Mouse (Mus musculus) megakaryocyte, embryonic 14.5 days (primary cell): ENCODE results near the gene Olfr749. TPM values are rescaled to one million over a fixed set of nuclear protein-coding genes. Genes with fewer than 3 reads are reported as not detected.

Experiments
- H3K27me3 ChIP-seq: replicated peaks from 2 replicates; pipeline ENCODE3; 2012; ENCODE audit warnings: inconsistent platforms
- H3K36me3 ChIP-seq: replicated peaks from 2 replicates; pipeline ENCODE3; 2012; ENCODE audit warnings: low read length, inconsistent platforms, mixed read lengths
- H3K4me1 ChIP-seq: 2 replicates; pipeline ENCODE4 v1.6.1; 2012; ENCODE audit warnings: inconsistent platforms
- H3K4me3 ChIP-seq: replicated peaks from 2 replicates; pipeline ENCODE3; 2012; ENCODE audit warnings: moderate library complexity, mild to moderate bottlenecking, inconsistent platforms
- H3K9me3 ChIP-seq: 2 replicates; pipeline ENCODE4 v1.6.1; 2012; ENCODE audit warnings: inconsistent platforms
- FLI1 ChIP-seq: IDR thresholded peaks from 2 replicates; pipeline ENCODE4 v1.6.1; 2012; ENCODE audit warnings: low read length, inconsistent platforms, mixed read lengths
- GATA1 ChIP-seq: IDR thresholded peaks from 3 replicates; pipeline ENCODE4 v1.6.1; 2012; ENCODE audit warnings: mixed read lengths, low read length, inconsistent platforms, borderline replicate concordance
- polyA plus RNA-seq: library from polyadenylated mRNA; stranded (reverse); fragments of >175 nt; gene quantifications from 2 replicates; pipeline ENCODE4 v1.2.3, GENCODE M21; 2012; ENCODE audit warnings: low replicate concordance; ENCODE audit not compliant: insufficient read depth

Olfr749 gene
- polyA plus RNA-seq, 1 experiment = not detected

DNA sequence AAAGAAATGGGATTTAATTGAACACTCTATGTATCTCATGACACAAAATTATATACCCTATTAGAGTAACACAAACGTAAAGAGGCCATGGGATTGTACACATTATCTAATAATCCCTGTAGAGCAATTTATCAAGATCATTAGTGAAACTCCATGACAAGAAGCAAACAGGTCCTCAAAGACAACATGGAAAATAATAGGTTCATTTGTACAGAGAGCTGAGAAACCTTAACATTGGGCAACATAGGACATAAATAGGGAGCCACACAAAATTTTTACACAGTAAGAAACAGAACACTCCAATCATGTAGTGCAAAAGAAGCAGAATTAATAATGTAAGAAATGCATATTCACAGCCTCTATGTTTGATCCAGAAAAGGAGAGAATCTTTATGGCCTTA, 37.8 kb downstream of the Olfr749 start, which contains the start of gene Olfr748:
Gene Olfr748, plus strand, starts transcription at position 301 of the 400 bp plus-strand sequence.
- no peaks in the 10 kb centered on the region for H3K27me3 ChIP-seq
- no peak for TF ChIP-seq GATA1
- H3K4me3 ChIP-seq = no peak within 1 kb of the TSS
- H3K4me1 ChIP-seq = no peaks in the 10 kb centered on the region
- no peaks in the 10 kb centered on the region for H3K36me3 ChIP-seq
- no peaks in the 10 kb centered on the region for H3K9me3 ChIP-seq

DNA sequence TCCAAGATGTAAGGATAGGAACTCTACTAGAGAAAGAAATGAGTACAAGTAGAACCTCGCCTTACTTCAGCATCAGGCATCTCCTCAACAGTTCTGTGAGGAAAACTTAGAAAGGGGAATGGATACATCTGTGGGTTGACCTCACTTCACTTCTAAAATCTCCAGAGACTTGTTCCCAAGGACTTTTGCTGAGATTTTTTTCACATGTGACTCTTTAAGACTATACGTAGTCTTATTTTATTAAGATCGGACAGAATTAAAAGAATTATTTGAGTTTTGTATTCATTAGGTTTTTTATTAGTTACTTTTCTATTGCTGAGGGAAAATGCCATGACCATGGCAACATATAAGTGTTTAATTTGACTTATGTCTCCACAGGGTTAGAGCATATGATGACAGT, 51.8 kb downstream of the Olfr749 start, which contains the start of gene Olfr747:
Gene Olfr747, minus strand, starts transcription at position 101 of the 400 bp plus-strand sequence.
- TF ChIP-seq FLI1 (no peak), GATA1 (no peak)
- no peaks in the 10 kb centered on the region for H3K36me3 ChIP-seq
- H3K9me3 ChIP-seq = no peaks in the 10 kb centered on the region
- H3K4me3 ChIP-seq = no peak within 1 kb of the TSS
- H3K4me1 ChIP-seq = no peaks in the 10 kb centered on the region
- no peaks in the 10 kb centered on the region for H3K27me3 ChIP-seq

Other genes starting within 250 kb of the Olfr749 start
- gene Olfr742, start 241.5 kb downstream of the Olfr749 start, polyA plus RNA-seq = not detected in 2 replicates
- not detected in 2 replicates for gene Olfr743, start 223.3 kb downstream of the Olfr749 start, polyA plus RNA-seq
- gene Olfr744, start 130.2 kb downstream of the Olfr749 start, polyA plus RNA-seq = not detected in 2 replicates
- not detected in 2 replicates for gene Olfr745, start 105.7 kb downstream of the Olfr749 start, polyA plus RNA-seq
- gene Olfr746, start 98.0 kb downstream of the Olfr749 start, polyA plus RNA-seq = not detected in 2 replicates
- not detected in 2 replicates for gene Olfr747, start 51.9 kb downstream of the Olfr749 start, polyA plus RNA-seq
- not detected in 2 replicates for gene Olfr748, start 37.7 kb downstream of the Olfr749 start, polyA plus RNA-seq
- gene Ttc5, start 40.4 kb upstream of the Olfr749 start, polyA plus RNA-seq = 17.7 and 40.8 TPM in 2 replicates
- gene Ccnb1ip1, start 62.6 kb upstream of the Olfr749 start, polyA plus RNA-seq = not detected in 2 replicates
- 3.0 TPM in 1 of 2 replicates, not detected in the other for gene Parp2, start 62.7 kb upstream of the Olfr749 start, polyA plus RNA-seq
- 4.3 TPM in 1 of 2 replicates, not detected in the other for gene Tep1, start 125.5 kb upstream of the Olfr749 start, polyA plus RNA-seq
- 0.08 and 0.39 TPM in 2 replicates for gene Klhl33, start 152.4 kb upstream of the Olfr749 start, polyA plus RNA-seq
- 14.5 and 15.9 TPM in 2 replicates for gene Osgep, start 179.8 kb upstream of the Olfr749 start, polyA plus RNA-seq
- 13.9 and 87.6 TPM in 2 replicates for gene Apex1, start 179.9 kb upstream of the Olfr749 start, polyA plus RNA-seq
- gene Pip4p1, start 185.8 kb upstream of the Olfr749 start, polyA plus RNA-seq = 82.0 and 93.0 TPM in 2 replicates
- gene Pnp, start 186.0 kb upstream of the Olfr749 start, polyA plus RNA-seq = 1.4 TPM in 1 of 2 replicates, not detected in the other
- gene Gm49342, start 199.4 kb upstream of the Olfr749 start, polyA plus RNA-seq = 1.00 TPM in 1 of 2 replicates, not detected in the other
- gene Pnp2, start 210.9 kb upstream of the Olfr749 start, polyA plus RNA-seq = not detected in 2 replicates